In the genomic region with DNA sequence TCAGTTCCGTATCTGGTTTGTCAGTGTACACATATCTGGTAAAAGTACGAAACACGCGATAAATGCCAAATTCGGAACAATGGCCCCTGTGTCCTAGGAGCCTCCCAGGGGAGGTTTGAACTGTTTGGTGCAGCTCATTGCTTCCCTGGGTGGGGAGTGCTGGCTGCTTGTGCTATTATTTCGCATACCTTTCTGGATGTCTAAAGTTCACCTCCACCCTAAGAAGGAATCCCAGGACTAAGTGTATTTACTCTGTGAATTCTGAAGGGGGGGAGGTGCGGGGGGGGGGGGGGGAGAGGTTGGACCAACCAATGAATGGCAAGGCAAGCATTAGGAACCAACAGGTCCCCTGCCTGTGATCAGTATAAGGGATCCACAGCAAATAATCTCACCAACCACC, we compare ENCODE assay signal across 16 mouse cellular contexts. TPM values are rescaled to one million over a fixed set of nuclear protein-coding genes. Genes with fewer than 3 reads are reported as not detected.
DNase-seq lines count a peak whose midpoint lies in the region; ATAC-seq lines count a peak whose summit lies in the region.
"Had no signal": no experiment of that assay in that cellular context is flagged by ENCODE, and none has a peak within 500 bp of the region (broad histone marks: within the 10 kb centered on the region; RNA-seq: fewer than 3 reads in every experiment).

No protein-coding gene starts in this region.

- no peak overlapping the region for H3K4me3 ChIP-seq in heart, embryonic 13.5 days
- no peak overlapping the region for H3K4me3 ChIP-seq in heart, embryonic 10.5 days
- no peak overlapping the region for H3K4me3 ChIP-seq in intestine, embryonic 15.5 days (replicated peaks)
- no peak overlapping the region for H3K4me3 ChIP-seq in stomach, embryonic 14.5 days (ENCODE audit: low read depth, low read length)
- H3K4me3 ChIP-seq: hindbrain, embryonic 10.5 days; midbrain, embryonic 10.5 days had no signal

- no peak overlapping the region for H3K27ac ChIP-seq in heart, embryonic 13.5 days (replicated peaks)
- H3K27ac ChIP-seq in heart, embryonic 10.5 days: no peak overlapping the region
- H3K27ac ChIP-seq in intestine, embryonic 15.5 days: no peak overlapping the region
- no peak overlapping the region for H3K27ac ChIP-seq in stomach, embryonic 14.5 days (ENCODE audit: low read length)
- H3K27ac ChIP-seq: hindbrain, embryonic 10.5 days; kidney, postnatal 0 days; midbrain, embryonic 10.5 days had no signal

- no peak for DNase-seq in heart, embryonic 10.5 days (ENCODE audit: low spot score)
- DNase-seq in ES-CJ7 (ENCODE audit: low read depth, low spot score): peak; percentile 59
- DNase-seq in left cerebral cortex, postnatal 4 days: no peak
- DNase-seq in embryo, embryonic 10 days (ENCODE audit: low spot score): no peak
- no peak for DNase-seq in cerebellum, postnatal 25 days
- DNase-seq: adrenal gland, postnatal 36 days; B cell, adult 2 months; gastrocnemius, postnatal 14 days; thymus, postnatal 25 days had no signal

- intact Hi-C loops in left cerebral cortex, postnatal 4 days (cut with DNase I): no loop called here

- ATAC-seq in heart, embryonic 13.5 days (ENCODE audit: extremely low read depth, insufficient number of reproducible peaks, low FRiP score, low TSS enrichment): no peak
- ATAC-seq in intestine, embryonic 15.5 days: peak; percentile 48
- peak; percentile 71 for ATAC-seq in stomach, embryonic 14.5 days (ENCODE audit: insufficient number of reproducible peaks, insufficient read depth, low FRiP score, low read depth)
- ATAC-seq: activated CD4-positive, CD25-positive, alpha-beta regulatory T cell, adult 4 months had no signal

- H3K36me3 ChIP-seq in heart, embryonic 13.5 days: no peaks in the 10 kb centered on the region
- H3K36me3 ChIP-seq in heart, embryonic 10.5 days: no peaks in the 10 kb centered on the region
- H3K36me3 ChIP-seq in intestine, embryonic 15.5 days: no peaks in the 10 kb centered on the region
- no peaks in the 10 kb centered on the region for H3K36me3 ChIP-seq in stomach, embryonic 14.5 days (ENCODE audit: control insufficient read depth, insufficient read depth, low read length)
- H3K36me3 ChIP-seq: hindbrain, embryonic 10.5 days; midbrain, embryonic 10.5 days had no signal

- no peaks in the 10 kb centered on the region for H3K27me3 ChIP-seq in heart, embryonic 13.5 days (replicated peaks)
- H3K27me3 ChIP-seq in heart, embryonic 10.5 days (ENCODE audit: insufficient read depth, poor library complexity, severe bottlenecking): no peaks in the 10 kb centered on the region
- H3K27me3 ChIP-seq in intestine, embryonic 15.5 days (replicated peaks): no peaks in the 10 kb centered on the region
- no peaks in the 10 kb centered on the region for H3K27me3 ChIP-seq in stomach, embryonic 14.5 days (ENCODE audit: control insufficient read depth, insufficient read depth, low read length)

- H3K4me1 ChIP-seq in heart, embryonic 13.5 days: peaks cover 63% of the 10 kb centered on the region
- H3K4me1 ChIP-seq in heart, embryonic 10.5 days: peaks cover 46% of the 10 kb centered on the region
- H3K4me1 ChIP-seq in intestine, embryonic 15.5 days (replicated peaks): peaks cover 30% of the 10 kb centered on the region
- peaks cover 26% of the 10 kb centered on the region for H3K4me1 ChIP-seq in stomach, embryonic 14.5 days (ENCODE audit: control insufficient read depth, insufficient read depth, low read length)

- H3K9ac ChIP-seq in heart, embryonic 13.5 days: no peak overlapping the region
- H3K9ac ChIP-seq in intestine, embryonic 15.5 days: no peak overlapping the region
- no peak overlapping the region for H3K9ac ChIP-seq in stomach, embryonic 14.5 days (replicated peaks; ENCODE audit: low read depth, low read length)

- WGBS in heart, embryonic 13.5 days: 86% methylated on average over 6 of the region's 7 CpGs
- 86% methylated on average over 6 of the region's 7 CpGs for WGBS in heart, embryonic 10.5 days
- WGBS in intestine, embryonic 15.5 days: 64% methylated on average over 6 of the region's 7 CpGs
- 79% methylated on average over 7 of the region's 7 CpGs for WGBS in stomach, embryonic 14.5 days

- peak overlapping the region; percentile 87; the same call in 1 of the 2 replicates for H3K4me2 ChIP-seq in heart, embryonic 13.5 days
- no peak overlapping the region for H3K4me2 ChIP-seq in intestine, embryonic 15.5 days (replicated peaks)
- no peak overlapping the region for H3K4me2 ChIP-seq in stomach, embryonic 14.5 days (replicated peaks; ENCODE audit: low read depth, low read length)

- no peaks in the 10 kb centered on the region for H3K9me3 ChIP-seq in heart, embryonic 13.5 days
- no peaks in the 10 kb centered on the region for H3K9me3 ChIP-seq in heart, embryonic 10.5 days
- H3K9me3 ChIP-seq in intestine, embryonic 15.5 days: no peaks in the 10 kb centered on the region
- H3K9me3 ChIP-seq in stomach, embryonic 14.5 days (ENCODE audit: control insufficient read depth, low read depth, low read length): no peaks in the 10 kb centered on the region
- H3K9me3 ChIP-seq: hindbrain, embryonic 10.5 days; midbrain, embryonic 10.5 days had no signal

RNA-seq across cellular contexts. Expression of gene Usp46, which starts 6.0 kb away (rescaled TPM):
- 23.8 and 26.0 TPM in 2 replicates for polyA plus RNA-seq in heart, embryonic 13.5 days (2015; fragmentation: Nextera tagmentation; extraction: Ambion mirVana)
- 31.0 and 34.7 TPM in 2 replicates for polyA plus RNA-seq in heart, embryonic 10.5 days (2016; fragmentation: Nextera tagmentation; extraction: Ambion mirVana)
- polyA plus RNA-seq in intestine, embryonic 15.5 days (2015; fragmentation: Nextera tagmentation; extraction: Ambion mirVana): 18.7 and 22.9 TPM in 2 replicates
- 41.6 and 48.1 TPM in 2 replicates for polyA plus RNA-seq in stomach, embryonic 14.5 days (2014; fragmentation: Nextera tagmentation; extraction: Ambion mirVana)
- 100 to 1,000 TPM; 111 to 115 TPM for total RNA-seq in left cerebral cortex, postnatal 4 days (2021)
